Mouse (Mus musculus) layer of hippocampus, adult 2 months (tissue): ENCODE measurements at regions not wholly inside any gene's neighbourhood (a gene's known extent, or its start where the extent isn't known, plus 50 kb on each side); places are given as distances from the start of the nearest gene placed in this dataset.

ENCODE experiments used
- DNase-seq, 2 experiments: peaks; one replicate each; pipeline ENCODE4 v3.0.0; 2022; ENCODE audit warnings: low spot score in 2 of 2
- H3K27ac ChIP-seq: fragments of 200-600 bp; 2 replicates; pipeline ENCODE4 v1.8.1; 2022
- H3K4me3 ChIP-seq: fragments of 200-600 bp; 2 replicates; pipeline ENCODE4 v1.8.1; 2022; ENCODE audit warnings: mild to moderate bottlenecking
- CTCF ChIP-seq: fragments of 200-600 bp; conservative IDR thresholded peaks from 2 replicates; pipeline ENCODE4 v1.8.1; 2022; ENCODE audit warnings: antibody characterized with exemption, mild to moderate bottlenecking, moderate library complexity

GRCm38 (mm10) chr5:55612961-55613360 is 1614.7 kb downstream of the Stim2 start:
- peak; percentile 5 to 18 for DNase-seq
- H3K4me3 ChIP-seq, result no peak overlapping the region
- H3K27ac ChIP-seq, result no peak overlapping the region
- no peak for TF ChIP-seq CTCF
